Mouse (Mus musculus) myocyte (in vitro differentiated cells): ENCODE data around the gene Pde4d.

Experiments
- CEBPB ChIP-seq: IDR thresholded peaks from 2 replicates; pipeline ENCODE4 v1.6.1; 2011; ENCODE audit warnings: mild to moderate bottlenecking, moderate library complexity; ENCODE audit not compliant: poor library complexity, insufficient read depth, severe bottlenecking
- E2F4 ChIP-seq: IDR thresholded peaks from one replicate; pipeline ENCODE4 v1.6.1; 2011; ENCODE audit warnings: mild to moderate bottlenecking, control low read depth, moderate library complexity; ENCODE audit not compliant: insufficient read depth
- POLR2A ChIP-seq: IDR thresholded peaks from one replicate; pipeline ENCODE4 v1.6.1; 2011; ENCODE audit warnings: low read depth, mild to moderate bottlenecking, control low read depth, moderate library complexity; ENCODE audit not compliant: insufficient read length
- POLR2AphosphoS2 ChIP-seq: IDR thresholded peaks from one replicate; pipeline ENCODE4 v1.6.1; 2011; ENCODE audit warnings: low read depth, control low read depth; ENCODE audit not compliant: insufficient read length
- SRF ChIP-seq: IDR thresholded peaks from one replicate; pipeline ENCODE4 v1.6.1; 2011; ENCODE audit warnings: low read depth; ENCODE audit not compliant: control insufficient read depth, insufficient read length
- TCF3 ChIP-seq: IDR thresholded peaks from one replicate; pipeline ENCODE4 v1.6.1; 2011; ENCODE audit warnings: low read depth, control low read depth; ENCODE audit not compliant: insufficient read length
- USF1 ChIP-seq: IDR thresholded peaks from one replicate; pipeline ENCODE4 v1.6.1; 2011; ENCODE audit warnings: low read depth, mild to moderate bottlenecking, control low read depth, moderate library complexity

DNA sequence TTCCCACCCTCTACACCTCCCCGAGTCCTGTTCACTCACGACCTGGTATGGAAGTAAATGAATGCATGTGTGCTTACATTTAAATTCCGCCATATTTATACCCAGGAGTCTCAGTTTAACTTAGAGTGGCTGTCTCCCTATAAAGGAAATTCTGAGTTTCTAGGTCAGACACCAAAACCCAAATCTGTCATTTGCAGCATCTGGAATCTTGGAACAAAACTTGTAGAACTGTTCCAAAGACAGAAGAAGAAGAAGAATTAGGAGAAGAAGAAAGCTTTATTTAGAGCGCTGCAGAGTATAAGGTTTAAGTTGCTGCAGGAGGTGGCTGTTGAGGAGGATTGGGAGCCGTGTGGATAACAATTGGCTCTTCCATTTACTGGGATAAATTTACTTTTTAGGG lies 1179.5 kb downstream of the Pde4d start:
- no peak for TF ChIP-seq POLR2AphosphoS2
- no peak for TF ChIP-seq POLR2A
- no peak for TF ChIP-seq E2F4
- TF ChIP-seq CEBPB, result no peak
- no peak for TF ChIP-seq TCF3
- no peak for TF ChIP-seq USF1
- TF ChIP-seq SRF, result no peak
